Mouse (Mus musculus) frontal cortex, postnatal 25 days (tissue): ENCODE data around the gene Nmu.
A peak's percentile ranks its signal among the peaks of the same experiment; 100 is the strongest.

ENCODE experiments used
- DNase-seq, 2 experiments: peaks; one replicate each; pipeline ENCODE4 v3.0.0; 2022; ENCODE audit warnings: low spot score in 2 of 2

Nmu gene

DNA sequence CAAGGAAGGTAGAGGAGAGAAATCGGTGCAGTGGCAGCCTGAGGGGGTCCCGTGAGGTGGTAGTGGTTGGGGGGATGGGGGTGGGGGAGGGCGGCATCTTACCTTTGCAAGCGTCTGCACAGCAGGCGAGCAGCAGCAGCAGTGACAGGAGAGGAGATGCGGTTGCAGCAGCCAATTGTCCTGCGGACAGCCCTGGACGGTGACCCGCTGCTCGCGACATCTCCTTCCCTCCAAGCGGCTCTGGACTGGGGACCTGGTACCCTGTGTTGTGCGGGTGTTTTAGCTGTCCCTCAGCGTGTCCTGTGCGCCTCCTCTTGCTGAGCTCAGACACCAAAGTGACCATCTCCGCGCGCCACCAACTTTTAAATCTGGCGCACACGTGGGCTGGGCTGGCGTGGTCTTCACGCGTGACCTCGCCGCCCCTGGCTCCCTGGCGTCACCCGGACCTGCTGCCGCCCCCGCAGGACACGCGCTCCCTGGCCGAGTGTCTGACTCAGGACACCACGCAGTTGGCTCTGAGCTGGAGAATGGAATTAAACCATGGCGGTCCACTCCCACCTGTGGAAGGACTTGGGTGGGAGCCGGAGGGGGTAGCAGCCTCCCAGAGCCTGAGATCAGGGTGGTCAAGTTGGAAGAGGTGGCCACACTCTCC lies at the start of gene Nmu:
Gene Nmu, minus strand, starts transcription at position 336 of the 652 bp plus-strand sequence.
- DNase-seq, result no peak

DNA sequence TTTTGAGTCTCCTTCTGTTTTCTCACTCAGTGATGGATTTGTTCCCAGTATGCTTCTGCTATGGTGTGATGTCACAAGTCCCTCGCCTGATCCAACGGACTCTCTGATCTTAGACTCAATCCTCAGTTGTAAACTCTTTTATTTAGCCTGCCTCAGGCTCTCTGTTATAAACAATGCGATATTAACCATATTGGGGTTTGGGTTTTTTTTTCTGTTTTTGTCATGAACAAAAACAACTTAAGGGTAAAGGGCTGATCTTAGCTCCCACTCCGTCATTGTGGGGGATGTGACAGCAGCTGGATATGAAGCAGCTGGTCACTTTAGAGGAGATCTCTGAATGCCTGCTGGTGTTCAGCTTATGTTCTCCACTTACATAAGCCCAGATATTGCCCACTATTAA lies 48.1 kb upstream of the Nmu start:
- DNase-seq, result no peak

DNA sequence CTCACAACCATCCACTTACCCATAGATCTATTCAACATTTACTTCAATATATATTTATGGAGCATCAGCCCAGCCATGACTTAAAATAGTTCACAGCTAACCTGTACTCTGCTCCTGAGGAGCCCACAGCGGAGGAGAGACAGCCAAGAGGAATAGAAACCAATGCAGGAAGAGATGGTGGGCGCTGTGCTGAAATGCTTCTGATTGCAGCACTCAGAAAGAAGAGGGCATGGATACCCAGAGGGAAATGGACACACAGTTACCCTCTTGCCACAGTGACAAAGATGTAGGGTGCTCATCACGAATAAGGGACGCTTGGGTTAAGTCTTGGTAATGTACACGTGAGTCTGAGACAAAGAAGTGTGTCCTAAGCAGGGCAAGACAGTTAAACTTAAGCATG lies 30.8 kb upstream of the Nmu start:
- no peak for DNase-seq

DNA sequence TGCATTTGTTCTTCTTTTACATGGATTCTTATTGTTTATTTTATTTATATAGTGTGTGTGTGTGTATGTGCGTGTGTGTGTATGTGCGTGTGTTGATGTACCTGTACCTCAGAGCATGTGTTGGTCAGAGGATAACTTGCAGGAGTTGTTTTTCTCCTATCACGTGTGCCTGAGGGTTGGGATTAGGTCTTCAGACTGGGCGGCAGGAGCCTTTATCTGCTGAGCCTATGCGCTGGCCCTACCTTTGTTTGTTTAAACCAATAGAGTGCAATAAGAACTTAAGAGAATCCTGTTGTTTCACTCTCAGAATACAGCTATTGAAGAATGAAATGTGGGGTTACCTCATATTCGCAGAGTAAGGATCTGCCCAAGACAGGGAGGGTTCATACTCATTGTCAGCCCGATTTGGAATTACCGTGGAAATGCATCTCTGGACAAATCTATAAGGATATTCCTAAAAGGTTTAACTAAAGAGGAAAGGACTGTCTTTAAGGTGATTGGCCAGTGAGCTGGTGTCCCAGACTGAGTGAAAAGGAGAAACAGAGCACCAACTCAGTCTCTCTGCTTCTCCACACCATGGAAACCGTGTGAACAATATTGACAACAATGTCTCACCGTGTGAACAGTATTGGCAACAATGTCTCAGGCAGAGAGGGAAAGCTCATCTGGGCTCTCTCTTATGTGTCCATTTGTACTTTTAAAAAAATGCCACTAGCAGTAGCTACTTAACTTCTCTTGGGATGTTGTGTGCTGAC lies 25.6 kb upstream of the Nmu start:
- DNase-seq, result no peak

DNA sequence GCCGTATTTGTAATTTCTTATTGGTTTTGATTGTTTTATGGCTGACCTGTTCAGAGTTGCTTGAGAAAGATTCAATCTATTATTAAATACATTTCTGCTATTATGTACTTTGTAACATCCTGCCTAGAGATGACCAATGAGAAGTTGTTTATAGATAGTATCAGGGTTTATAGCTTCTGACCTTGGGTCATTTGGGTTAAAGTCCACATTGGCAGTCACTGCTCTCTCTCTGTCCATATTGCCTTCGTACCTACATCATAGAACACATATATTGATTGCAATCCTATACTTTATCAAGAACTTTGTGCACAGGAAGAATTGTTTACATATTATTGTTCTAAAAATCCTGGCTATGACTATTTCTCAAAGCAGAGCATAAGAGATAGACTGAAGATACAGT lies 24.9 kb upstream of the Nmu start:
- DNase-seq, result no peak

DNA sequence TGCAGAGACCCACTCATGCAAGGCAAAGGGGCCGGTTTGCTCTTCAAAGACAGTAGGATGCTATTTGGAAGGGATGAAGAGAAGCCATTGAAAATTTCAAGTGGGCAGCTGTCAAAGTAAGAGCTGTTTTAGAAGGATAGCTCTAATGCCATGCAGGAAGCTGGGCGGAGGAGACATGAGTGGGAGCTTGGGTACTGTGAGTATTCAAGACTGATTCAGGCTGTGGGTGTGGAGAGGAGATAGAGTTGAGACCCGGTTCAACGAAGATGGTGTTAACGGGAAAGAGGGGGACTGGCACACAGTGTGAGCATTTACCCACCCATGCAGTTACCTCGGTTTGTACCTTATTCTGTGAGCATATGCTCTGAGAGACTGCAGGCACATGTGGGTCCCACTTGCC lies 20.1 kb upstream of the Nmu start:
- peak in 1 of 2 experiments; percentile 6 for DNase-seq

DNA sequence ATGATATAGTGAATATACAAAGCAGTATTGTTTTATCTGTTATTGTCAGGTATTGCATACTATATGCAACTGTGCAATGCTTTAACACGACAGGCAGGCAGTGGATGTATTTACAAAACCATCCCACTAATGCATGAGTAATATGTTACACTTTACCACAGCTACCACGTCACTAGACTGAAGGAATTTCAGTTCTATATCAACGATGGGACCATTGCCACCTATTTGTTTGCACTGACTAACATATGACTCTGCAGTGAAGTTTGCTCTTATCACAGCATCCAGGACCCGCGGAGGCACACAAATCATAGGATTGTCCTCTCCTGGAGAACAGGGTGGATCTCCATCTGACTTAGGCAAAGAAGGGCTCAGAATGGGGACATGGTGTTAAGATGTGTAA lies 18.2 kb upstream of the Nmu start:
- no peak for DNase-seq

DNA sequence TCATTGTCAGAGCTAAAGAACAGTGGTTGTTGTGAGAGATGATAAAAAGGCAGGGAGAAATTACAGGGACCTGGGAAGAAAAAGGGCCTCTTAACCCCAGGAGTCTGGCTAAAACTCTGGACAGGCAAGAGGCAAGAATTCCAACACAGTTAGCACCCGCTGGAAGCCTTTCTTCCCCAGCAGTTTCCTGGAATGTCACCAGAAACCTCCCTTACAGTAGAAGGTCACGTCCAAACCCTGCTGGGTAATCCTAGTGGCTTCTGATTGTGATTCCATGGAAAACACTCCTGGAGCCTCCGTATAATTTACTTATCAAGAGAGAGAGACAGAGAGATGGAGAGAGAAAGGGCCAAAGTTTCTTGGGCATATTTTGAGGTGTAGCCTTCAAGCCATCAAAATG lies 15.6 kb upstream of the Nmu start:
- no peak for DNase-seq

DNA sequence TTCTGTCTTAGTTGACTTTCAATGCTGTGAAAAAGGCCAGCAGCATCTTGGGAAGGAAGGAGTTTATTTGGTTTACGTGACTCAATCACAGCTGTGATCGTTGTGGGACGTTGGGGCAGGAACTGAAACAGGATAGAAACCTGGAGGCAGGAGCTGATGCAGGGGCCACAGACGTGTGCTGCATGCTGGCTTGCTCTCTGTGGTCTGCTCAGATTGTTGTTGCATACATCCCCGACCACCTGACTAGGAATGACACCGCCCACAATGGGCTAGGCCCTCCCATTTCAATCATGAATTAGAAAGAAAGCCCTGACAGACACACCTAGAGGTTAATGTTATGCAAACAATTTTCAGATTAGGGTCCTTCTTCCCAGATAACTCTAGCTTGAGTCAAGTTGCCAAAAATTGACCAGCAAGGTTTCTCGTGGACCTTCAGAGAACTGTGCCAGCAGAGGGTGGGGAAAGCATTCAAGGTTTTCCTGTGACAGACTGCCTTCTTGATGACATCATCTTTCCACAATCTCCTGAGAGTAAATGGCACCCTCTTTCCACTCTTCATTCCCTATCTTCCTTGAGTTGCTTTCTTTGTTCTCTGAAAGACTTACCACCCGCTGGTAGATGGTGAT lies 5.7 kb upstream of the Nmu start:
- no peak for DNase-seq

DNA sequence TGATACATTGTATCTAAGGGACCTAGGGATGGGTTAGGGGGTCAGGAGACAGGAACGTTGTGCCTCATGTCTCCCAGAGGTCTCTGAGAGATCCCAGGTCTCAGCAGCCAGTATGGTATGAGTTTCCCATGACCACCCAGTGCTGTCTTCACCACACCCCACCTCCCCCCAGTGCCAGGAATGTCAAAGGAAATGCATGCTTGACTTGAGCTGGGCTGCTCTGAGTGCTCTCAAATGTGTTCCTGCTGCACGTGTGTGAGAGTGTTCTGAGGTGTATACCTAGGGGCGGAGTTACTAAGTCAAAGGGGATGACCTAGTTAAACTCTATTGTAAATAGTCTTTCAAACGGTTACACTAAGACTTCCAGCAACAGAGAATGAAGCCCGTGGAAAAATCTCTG lies 1.8 kb upstream of the Nmu start:
- DNase-seq, result no peak

DNA sequence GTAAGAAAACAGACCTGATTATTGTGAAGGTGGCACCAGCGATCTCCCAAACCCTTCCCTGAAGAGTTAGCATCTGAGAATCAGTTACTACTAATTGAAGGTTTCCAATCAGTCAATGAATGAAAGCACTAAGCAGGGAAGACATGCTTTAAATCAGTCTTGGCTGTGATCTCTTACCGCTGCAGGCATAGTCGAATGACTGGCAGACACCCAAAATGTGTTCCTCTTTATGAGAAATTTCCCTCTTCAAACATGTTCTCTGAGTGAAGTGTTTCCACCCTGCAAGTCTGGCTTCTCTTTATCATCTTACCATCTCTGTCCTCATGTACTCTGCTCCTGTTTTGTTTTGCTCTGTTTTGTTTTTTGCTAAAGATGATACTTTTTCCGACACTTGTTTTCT lies 2.8 kb downstream of the Nmu start:
- no peak for DNase-seq

DNA sequence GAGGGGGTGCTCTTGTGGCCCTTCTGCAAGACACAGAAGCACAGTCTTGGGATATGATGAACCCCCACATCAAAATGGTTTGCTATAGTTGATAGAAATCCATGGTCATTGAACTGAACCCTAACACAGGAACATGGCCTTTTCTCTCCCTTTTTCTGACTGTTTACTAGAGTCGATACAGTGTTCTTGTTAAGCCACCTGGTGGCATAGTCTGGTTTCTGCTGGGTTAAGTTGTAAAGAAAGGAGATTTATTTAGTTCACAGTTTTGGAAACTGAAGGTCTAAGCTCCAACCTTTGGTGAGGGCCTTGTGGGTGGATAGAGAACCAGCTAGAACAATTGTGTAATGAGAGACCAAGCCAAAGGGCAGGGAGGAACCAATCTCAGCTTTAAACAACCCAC lies 3.5 kb downstream of the Nmu start:
- DNase-seq, result no peak

DNA sequence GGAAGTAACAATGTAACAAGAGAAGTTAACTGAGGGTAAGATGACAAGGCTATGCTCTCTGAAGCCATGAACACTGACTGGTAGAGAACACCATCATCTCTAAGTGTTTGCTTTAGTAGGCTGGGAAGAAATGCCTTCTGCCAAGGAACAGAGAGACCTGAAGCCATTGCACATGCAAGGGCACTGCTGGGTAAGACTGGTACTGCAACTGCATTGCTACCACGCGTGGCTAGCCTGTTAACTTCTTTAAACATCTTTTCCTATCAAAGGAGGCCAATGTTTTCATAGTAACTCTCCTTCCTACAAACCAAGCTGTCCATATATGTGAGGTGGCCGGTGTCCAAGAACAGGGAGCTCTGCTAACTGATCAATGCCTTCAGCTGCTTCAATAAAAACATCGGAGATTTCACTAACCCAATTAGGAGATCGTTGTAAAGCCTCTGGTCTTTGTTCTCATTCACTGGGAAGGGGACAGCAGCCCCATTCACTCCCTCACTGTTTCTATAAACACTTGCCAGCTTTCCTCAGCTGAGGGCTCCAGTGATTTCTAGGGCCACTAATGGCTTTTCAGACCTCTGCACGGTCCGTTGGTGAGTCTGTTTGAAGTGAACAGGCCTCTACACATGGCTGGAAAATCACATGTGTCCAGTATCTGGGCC lies 11.5 kb downstream of the Nmu start:
- no peak for DNase-seq

DNA sequence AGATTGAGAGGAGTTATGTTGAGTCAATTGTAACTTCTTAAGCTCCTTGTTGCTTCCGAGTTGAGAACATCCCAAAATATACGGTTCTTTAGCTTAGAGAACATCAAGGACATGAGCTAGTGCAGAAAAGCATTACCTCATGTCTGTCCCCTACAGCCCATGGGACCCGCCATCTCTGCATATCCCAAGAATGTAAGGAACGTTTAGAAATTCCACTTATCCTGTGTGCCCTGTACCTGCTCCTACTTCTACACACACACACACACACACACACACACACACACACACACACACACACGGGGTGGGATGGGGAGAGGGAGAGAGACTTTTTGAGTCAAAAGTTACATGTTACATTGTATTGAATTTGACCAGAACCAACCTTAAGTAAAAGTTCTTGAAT lies 12.1 kb downstream of the Nmu start:
- DNase-seq, result no peak

DNA sequence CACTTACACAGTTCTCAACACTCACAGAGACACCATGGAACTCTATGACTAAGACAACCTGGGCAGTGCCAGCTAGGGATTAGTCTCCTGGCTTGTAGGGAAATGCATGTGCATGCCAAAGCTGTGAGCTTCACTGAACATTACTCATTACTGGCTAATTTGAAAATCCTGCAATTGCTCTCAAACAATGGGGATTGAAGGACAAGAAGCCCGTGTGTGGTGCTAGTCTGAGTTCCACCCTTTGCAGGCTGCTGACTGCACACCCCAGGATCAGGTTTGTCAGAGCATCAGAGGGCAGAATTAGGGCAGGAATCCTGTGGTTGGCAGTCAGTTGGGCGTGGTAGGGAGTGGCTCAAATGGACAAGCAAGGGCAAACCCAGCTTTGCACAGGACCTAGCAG lies 17.5 kb downstream of the Nmu start:
- DNase-seq, result no peak

DNA sequence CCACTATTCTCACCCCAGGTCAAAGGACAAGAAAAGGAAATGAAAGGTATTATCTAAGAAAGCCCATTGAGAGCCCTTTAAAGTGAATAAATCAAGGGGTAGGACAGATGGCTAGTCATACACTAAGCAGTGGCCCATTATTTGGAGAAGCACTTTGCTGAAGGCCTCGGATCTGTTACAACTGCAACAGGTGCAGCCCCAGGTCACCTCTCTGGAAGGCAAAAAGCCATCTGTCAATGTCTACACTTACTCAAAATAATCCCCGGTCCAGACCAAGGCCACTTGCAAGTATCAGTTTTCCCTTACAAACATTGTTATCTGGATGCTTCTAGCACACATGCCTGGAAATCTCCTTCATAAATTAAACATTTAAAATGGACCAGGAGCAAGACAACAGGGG lies 22.7 kb downstream of the Nmu start:
- no peak for DNase-seq

DNA sequence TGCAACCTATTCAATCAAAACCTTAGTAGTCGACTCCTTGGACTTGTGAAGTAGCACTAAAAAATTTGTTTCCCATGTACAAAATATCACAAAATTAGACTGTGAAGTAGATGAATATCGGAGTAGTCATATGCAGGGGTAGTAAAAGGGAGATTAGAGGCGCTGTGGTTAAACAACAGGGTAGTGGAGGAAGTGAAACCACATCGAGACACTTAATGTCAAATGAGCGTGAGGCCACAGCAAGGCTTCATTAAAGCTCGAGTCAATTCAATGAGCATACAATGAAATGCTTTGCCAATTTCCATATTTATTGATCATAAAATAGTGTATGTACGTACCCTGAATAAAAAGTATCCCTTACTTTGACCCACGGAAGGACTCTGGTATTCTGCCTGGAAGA lies 26.5 kb downstream of the Nmu start:
- DNase-seq, result no peak

DNA sequence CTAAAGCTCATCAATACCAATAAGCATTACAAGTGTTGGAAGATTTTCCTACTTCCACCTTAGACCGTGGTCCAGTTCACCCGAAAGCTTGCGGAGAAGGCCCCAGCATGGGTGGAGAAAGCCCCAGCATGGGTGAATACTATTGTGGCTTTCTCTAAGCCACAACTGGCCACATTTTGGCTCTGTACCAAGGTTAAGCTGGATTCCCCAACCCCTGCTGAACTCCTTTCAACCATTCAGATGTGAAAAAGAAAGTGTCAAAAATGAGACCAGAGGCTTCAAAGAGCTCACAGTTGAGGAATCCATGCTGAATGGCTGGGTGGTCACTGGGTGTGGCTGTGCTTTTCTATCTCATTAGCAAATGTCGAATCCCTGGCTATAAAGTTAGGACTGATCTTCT lies 29.8 kb downstream of the Nmu start:
- no peak for DNase-seq

DNA sequence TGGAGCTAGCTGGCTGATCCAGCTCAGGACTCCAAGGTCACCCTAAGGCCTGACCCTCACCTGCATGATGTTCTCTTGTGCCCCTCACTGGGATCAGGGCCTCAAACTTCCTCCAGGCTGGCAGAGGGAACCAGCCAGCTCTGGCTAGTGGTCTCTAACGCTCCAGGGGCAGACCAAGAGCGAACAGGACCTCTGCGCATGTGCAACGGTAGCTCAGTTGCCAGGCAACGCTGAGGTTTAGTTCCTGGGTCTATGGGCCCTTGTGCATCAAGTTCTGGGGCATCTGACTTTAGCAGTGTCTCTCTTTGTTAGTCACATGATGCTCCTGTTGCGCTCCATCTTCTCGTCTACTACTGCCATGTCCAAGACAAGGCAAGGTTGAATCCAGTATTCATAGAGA lies 32.6 kb downstream of the Nmu start, which contains the start of gene Pdcl2:
Gene Pdcl2, minus strand, starts transcription at position 204 of the 400 bp plus-strand sequence.
- DNase-seq, result no peak

DNA sequence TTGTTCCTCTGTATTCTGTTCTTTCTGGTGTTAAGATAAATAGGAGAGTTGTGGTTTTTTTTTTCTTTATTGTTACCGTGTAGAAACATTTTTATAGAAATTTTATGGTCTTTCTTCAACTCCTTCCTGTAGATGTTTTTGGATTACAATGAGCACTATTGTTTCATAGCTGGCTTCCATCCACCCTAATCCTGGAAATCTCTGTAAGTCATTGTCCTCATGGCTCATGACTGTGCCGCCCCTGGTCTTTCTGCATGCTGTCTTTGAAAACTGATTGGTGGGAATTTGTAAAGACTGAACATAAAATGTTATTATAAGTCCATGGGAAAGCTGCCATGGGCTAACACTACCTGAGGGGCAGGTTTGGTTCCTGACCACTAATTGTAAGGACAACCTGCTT lies 36.3 kb downstream of the Nmu start:
- DNase-seq, result no peak

DNA sequence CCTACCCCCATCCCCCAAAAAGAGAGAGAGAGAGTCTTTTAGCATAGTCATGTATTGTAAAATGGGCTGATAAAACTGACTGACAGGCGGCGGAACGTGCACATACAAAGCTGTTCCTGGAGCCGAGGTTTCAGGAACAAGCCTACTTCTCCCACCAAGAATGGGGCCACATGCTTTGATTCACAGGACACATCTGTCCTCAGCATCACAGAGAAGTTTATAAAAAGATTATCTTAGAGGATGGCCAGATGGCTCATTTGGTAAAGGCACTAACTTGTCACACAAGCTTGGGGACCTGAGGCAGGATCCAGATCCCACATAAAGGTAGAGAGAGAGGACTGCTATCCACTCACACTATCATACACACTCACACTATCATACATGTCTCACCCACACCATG lies 38.5 kb downstream of the Nmu start:
- no peak for DNase-seq
